ENCODE assay signal across 17 mouse cellular contexts in genomic region chr7:144958509-144959395, GRCm38 (mm10). TPM values are rescaled to one million over a fixed set of nuclear protein-coding genes. Genes with fewer than 3 reads are reported as not detected.
DNase-seq lines count a peak whose midpoint lies in the region; ATAC-seq and TF ChIP-seq lines count a peak whose summit lies in the region.
"Had no signal": no experiment of that assay in that cellular context is flagged by ENCODE, and none has a peak within 500 bp of the region (broad histone marks: within the 10 kb centered on the region; RNA-seq: fewer than 3 reads in every experiment).

No protein-coding gene starts in this region.

- 0 out of 2 replicates have a peak overlapping the region, but pooled peaks have one; percentile 24 for H3K27ac ChIP-seq in heart, embryonic 12.5 days (ENCODE audit: poor library complexity, severe bottlenecking)
- peak overlapping the region; percentile 70 for H3K27ac ChIP-seq in lung, embryonic 15.5 days
- peak overlapping the region; percentile 71 for H3K27ac ChIP-seq in embryonic facial prominence, embryonic 13.5 days
- peak overlapping the region; percentile 34; the same call in 1 of the 2 replicates for H3K27ac ChIP-seq in limb, embryonic 14.5 days (replicated peaks; ENCODE audit: low read depth, low read length)
- H3K27ac ChIP-seq: neural tube, embryonic 15.5 days had no signal

- no peak for TF ChIP-seq CTCF in lung, adult 2 months (IDR thresholded peaks at IDR 0.05; ENCODE audit: insufficient read depth, low read length)

- WGBS in heart, embryonic 12.5 days, result 44% methylated on average over 12 of the region's 12 CpGs
- WGBS in lung, embryonic 15.5 days, result 45% methylated on average over 12 of the region's 12 CpGs
- WGBS in lung, adult 2 months, result 68% methylated on average over 12 of the region's 12 CpGs
- 22% methylated on average over 12 of the region's 12 CpGs for WGBS in embryonic facial prominence, embryonic 13.5 days
- WGBS in limb, embryonic 14.5 days, result 25% methylated on average over 12 of the region's 12 CpGs

- H3K27me3 ChIP-seq in heart, embryonic 12.5 days (replicated peaks), result no peaks in the 10 kb centered on the region
- no peaks in the 10 kb centered on the region for H3K27me3 ChIP-seq in lung, embryonic 15.5 days
- no peaks in the 10 kb centered on the region for H3K27me3 ChIP-seq in embryonic facial prominence, embryonic 13.5 days
- no peaks in the 10 kb centered on the region for H3K27me3 ChIP-seq in limb, embryonic 14.5 days (ENCODE audit: control insufficient read depth, insufficient read depth, low read length)
- H3K27me3 ChIP-seq: neural tube, embryonic 15.5 days; Patski had no signal

- no peak for DNase-seq in heart, postnatal 10 days
- DNase-seq in lung, adult 2 months, result no peak
- no peak for DNase-seq in limb, embryonic 14.5 days (ENCODE audit: low spot score)
- DNase-seq in thymus, postnatal 10 days (ENCODE audit: low spot score in 2 of 2), result no peak
- no peak for DNase-seq in adrenal gland, adult (ENCODE audit: inconsistent age in 2 of 2, low spot score in 1 of 2)
- DNase-seq: B cell, adult 2 months; gastrocnemius, postnatal 36 days; kidney, postnatal 4 days; left cerebral cortex, postnatal 4 days had no signal

- H3K36me3 ChIP-seq in heart, embryonic 12.5 days, result no peaks in the 10 kb centered on the region
- H3K36me3 ChIP-seq in lung, embryonic 15.5 days, result no peaks in the 10 kb centered on the region
- no peaks in the 10 kb centered on the region for H3K36me3 ChIP-seq in embryonic facial prominence, embryonic 13.5 days
- no peaks in the 10 kb centered on the region for H3K36me3 ChIP-seq in limb, embryonic 14.5 days (ENCODE audit: control insufficient read depth, insufficient read depth, low read length)
- H3K36me3 ChIP-seq: neural tube, embryonic 15.5 days had no signal

- no peak overlapping the region for H3K9ac ChIP-seq in heart, embryonic 12.5 days
- no peak overlapping the region for H3K9ac ChIP-seq in lung, embryonic 15.5 days
- no peak overlapping the region for H3K9ac ChIP-seq in embryonic facial prominence, embryonic 13.5 days
- H3K9ac ChIP-seq in limb, embryonic 14.5 days (ENCODE audit: low read depth, low read length, severe bottlenecking), result no peak overlapping the region
- H3K9ac ChIP-seq: neural tube, embryonic 15.5 days had no signal

- no peak overlapping the region for H3K4me3 ChIP-seq in heart, embryonic 12.5 days
- no peak overlapping the region for H3K4me3 ChIP-seq in lung, embryonic 15.5 days
- no peak overlapping the region for H3K4me3 ChIP-seq in lung, adult 2 months (replicated peaks; ENCODE audit: extremely low read depth, low read depth, low read length)
- no peak overlapping the region for H3K4me3 ChIP-seq in embryonic facial prominence, embryonic 13.5 days
- no peak overlapping the region for H3K4me3 ChIP-seq in limb, embryonic 14.5 days (replicated peaks; ENCODE audit: low read length)
- H3K4me3 ChIP-seq: neural tube, embryonic 15.5 days had no signal

- TF ChIP-seq POLR2A in lung, adult 2 months (IDR thresholded peaks at IDR 0.05; ENCODE audit: borderline replicate concordance, extremely low read depth, low read depth, low read length), result no peak
- no peak for TF ChIP-seq POLR2A in limb, embryonic 14.5 days (IDR thresholded peaks at IDR 0.05; ENCODE audit: borderline replicate concordance, extremely low read depth, insufficient read depth, insufficient read length)

- intact Hi-C loops in heart, postnatal 10 days (cut with DNase I), result no loop called here

- ATAC-seq in heart, embryonic 12.5 days (ENCODE audit: insufficient number of reproducible peaks, low FRiP score), result no peak
- ATAC-seq in lung, embryonic 15.5 days (ENCODE audit: borderline replicate concordance, extremely low read depth, low FRiP score, low TSS enrichment), result no peak
- peak; percentile 49; the same call in 1 of the 2 replicates for ATAC-seq in embryonic facial prominence, embryonic 13.5 days (ENCODE audit: insufficient number of reproducible peaks, insufficient read depth, low FRiP score, low TSS enrichment, low read depth)
- ATAC-seq in limb, embryonic 14.5 days (ENCODE audit: low FRiP score, low read depth), result no peak
- ATAC-seq: hindbrain, embryonic 16.5 days; lung, postnatal 0 days; Patski had no signal

- H3K4me1 ChIP-seq in heart, embryonic 12.5 days (replicated peaks), result peaks cover 21% of the 10 kb centered on the region
- peaks cover 7% of the 10 kb centered on the region; the same call in 1 of the 2 replicates for H3K4me1 ChIP-seq in lung, embryonic 15.5 days
- no peaks in the 10 kb centered on the region for H3K4me1 ChIP-seq in lung, adult 2 months (ENCODE audit: control insufficient read depth, insufficient read depth, low read length)
- H3K4me1 ChIP-seq in embryonic facial prominence, embryonic 13.5 days, result peaks cover 19% of the 10 kb centered on the region
- H3K4me1 ChIP-seq in limb, embryonic 14.5 days (ENCODE audit: control insufficient read depth, insufficient read depth, low read length), result peaks cover 13% of the 10 kb centered on the region
- H3K4me1 ChIP-seq: neural tube, embryonic 15.5 days had no signal

- H3K9me3 ChIP-seq in heart, embryonic 12.5 days (replicated peaks), result no peaks in the 10 kb centered on the region
- no peaks in the 10 kb centered on the region for H3K9me3 ChIP-seq in lung, embryonic 15.5 days
- H3K9me3 ChIP-seq in embryonic facial prominence, embryonic 13.5 days, result no peaks in the 10 kb centered on the region
- no peaks in the 10 kb centered on the region for H3K9me3 ChIP-seq in limb, embryonic 14.5 days (ENCODE audit: control insufficient read depth, low read length)
- H3K9me3 ChIP-seq: neural tube, embryonic 15.5 days had no signal

- H3K4me2 ChIP-seq in heart, embryonic 12.5 days, result no peak overlapping the region
- no peak overlapping the region for H3K4me2 ChIP-seq in lung, embryonic 15.5 days
- no peak overlapping the region for H3K4me2 ChIP-seq in embryonic facial prominence, embryonic 13.5 days
- no peak overlapping the region for H3K4me2 ChIP-seq in limb, embryonic 14.5 days (replicated peaks; ENCODE audit: low read depth, low read length, severe bottlenecking)
- H3K4me2 ChIP-seq: midbrain, embryonic 11.5 days; neural tube, embryonic 15.5 days had no signal

RNA-seq across cellular contexts. Expression of gene Ccnd1, which starts 19.0 kb away (rescaled TPM):
- 81.2 and 89.9 TPM in 2 replicates for polyA plus RNA-seq in heart, embryonic 12.5 days (2016; fragmentation: Nextera tagmentation; extraction: Ambion mirVana)
- total RNA-seq in heart, postnatal 10 days (2021), result 100 to 1,000 TPM in 1 of 2 experiments, 10 to 100 TPM in 1; 89.8 to 102 TPM
- 127 and 134 TPM in 2 replicates for polyA plus RNA-seq in lung, embryonic 15.5 days (2015; fragmentation: Nextera tagmentation; extraction: Ambion mirVana)
- 106 and 138 TPM in 2 replicates for polyA plus RNA-seq in lung, adult 2 months (2012; rRNA removed)
- polyA plus RNA-seq in embryonic facial prominence, embryonic 13.5 days (2015; fragmentation: Nextera tagmentation; extraction: Ambion mirVana), result 127 and 136 TPM in 2 replicates
- 110 and 125 TPM in 2 replicates for polyA plus RNA-seq in limb, embryonic 14.5 days (2012; rRNA removed)
- polyA plus RNA-seq in limb, embryonic 14.5 days (2014; fragmentation: Nextera tagmentation; extraction: Ambion mirVana), result 127 and 147 TPM in 2 replicates

RNA-seq across cellular contexts. Expression of gene LTO1, which starts 43.9 kb away (rescaled TPM):
- 20.1 and 21.4 TPM in 2 replicates for polyA plus RNA-seq in heart, embryonic 12.5 days (2016; fragmentation: Nextera tagmentation; extraction: Ambion mirVana)
- total RNA-seq in heart, postnatal 10 days (2021), result 10 to 100 TPM; 13.6 to 16.2 TPM
- 25.8 and 27.9 TPM in 2 replicates for polyA plus RNA-seq in lung, embryonic 15.5 days (2015; fragmentation: Nextera tagmentation; extraction: Ambion mirVana)
- 13.5 and 17.7 TPM in 2 replicates for polyA plus RNA-seq in lung, adult 2 months (2012; rRNA removed)
- polyA plus RNA-seq in embryonic facial prominence, embryonic 13.5 days (2015; fragmentation: Nextera tagmentation; extraction: Ambion mirVana), result 26.2 and 27.1 TPM in 2 replicates
- 24.9 and 46.5 TPM in 2 replicates for polyA plus RNA-seq in limb, embryonic 14.5 days (2012; rRNA removed)
- 22.0 and 26.2 TPM in 2 replicates for polyA plus RNA-seq in limb, embryonic 14.5 days (2014; fragmentation: Nextera tagmentation; extraction: Ambion mirVana)
